Mouse (Mus musculus): ENCODE data around the gene Cggbp1. TPM values are rescaled to one million over a fixed set of nuclear protein-coding genes. Genes with fewer than 3 reads are reported as not detected.

Cggbp1 gene
- 130 TPM for polyA plus RNA-seq (2014; fragmentation: Illumina TruSeq; extraction: RNeasy Lipid Tissue Mini Kit (QIAGEN cat#74804); ENCODE audit: low read depth, low replicate concordance)

GRCm38 (mm10) chr16:64851563-64852362, at the start of gene Cggbp1, which contains the start of gene Zfp654:
Gene Cggbp1, plus strand, starts transcription at chr16:64851996.
Gene Zfp654, minus strand, starts transcription at chr16:64851652.

Other genes starting within 250 kb of the Cggbp1 start
- not detected for gene Csnka2ip, start 249.6 kb upstream of the Cggbp1 start, polyA plus RNA-seq (2014; fragmentation: Illumina TruSeq; extraction: RNeasy Lipid Tissue Mini Kit (QIAGEN cat#74804); ENCODE audit: low read depth, low replicate concordance)
- 93.7 TPM for gene 4930453N24Rik, start 80.8 kb upstream of the Cggbp1 start, polyA plus RNA-seq (2014; fragmentation: Illumina TruSeq; extraction: RNeasy Lipid Tissue Mini Kit (QIAGEN cat#74804); ENCODE audit: low read depth, low replicate concordance)
- 41.6 TPM for gene Zfp654, start 344 bp upstream of the Cggbp1 start, polyA plus RNA-seq (2014; fragmentation: Illumina TruSeq; extraction: RNeasy Lipid Tissue Mini Kit (QIAGEN cat#74804); ENCODE audit: low read depth, low replicate concordance)

All from kidney, adult 10 weeks (tissue).